Mouse (Mus musculus) CH12.LX (cell line): ENCODE measurements around the gene Akr1b8. TPM values are rescaled to one million over a fixed set of nuclear protein-coding genes. Genes with fewer than 3 reads are reported as not detected.
A peak's percentile ranks its signal among the peaks of the same experiment; 100 is the strongest.

Experiments
- DNase-seq: peaks from one replicate; pipeline ENCODE4 v3.0.0-alpha.2; 2013; ENCODE audit errors: extremely low read depth
- H3K27ac ChIP-seq: 2 replicates; pipeline ENCODE4 v1.5.1; 2012; ENCODE audit warnings: low read depth, mild to moderate bottlenecking, control low read depth, moderate library complexity; ENCODE audit not compliant: insufficient read depth
- H3K27me3 ChIP-seq: replicated peaks from 2 replicates; pipeline ENCODE3; 2012; ENCODE audit warnings: inconsistent platforms
- H3K36me3 ChIP-seq, 2 experiments: replicated peaks in 1 of 2; 2 replicates each; pipeline versions ENCODE3 to v1.6.1; 2012; ENCODE audit warnings: inconsistent platforms in 1 of 2, low read length in 1 of 2, mild to moderate bottlenecking in 1 of 2, mixed read lengths in 1 of 2, moderate library complexity in 1 of 2; ENCODE audit not compliant: control insufficient read depth in 1 of 2, insufficient read depth in 1 of 2
- H3K4me1 ChIP-seq, 2 experiments: 2 replicates each; pipeline ENCODE4 v1.6.1; 2012; ENCODE audit warnings: inconsistent platforms in 1 of 2, moderate library complexity in 1 of 2; ENCODE audit not compliant: insufficient read depth in 2 of 2, control insufficient read depth in 1 of 2
- H3K4me2 ChIP-seq: 2 replicates; pipeline ENCODE4 v1.6.1; 2012; ENCODE audit warnings: low read depth, mild to moderate bottlenecking, control low read depth; ENCODE audit not compliant: poor library complexity, insufficient read depth, severe bottlenecking
- H3K4me3 ChIP-seq, 3 experiments: fragments of 150-350 bp in 1 of 3; sonication (generic) in 1 of 3; replicated peaks in 1 of 3; 2 replicates each; pipeline versions ENCODE3 to v1.5.1; 2011 to 2012; ENCODE audit warnings: low read depth in 2 of 3, low read length in 2 of 3, mild to moderate bottlenecking in 2 of 3, moderate library complexity in 2 of 3, control low read depth in 1 of 3, improper control_type of control experiment in 1 of 3, inconsistent platforms in 1 of 3, mixed read lengths in 1 of 3; ENCODE audit not compliant: poor library complexity in 1 of 3
- H3K79me2 ChIP-seq: replicated peaks from 2 replicates; pipeline ENCODE4 v1.6.1; 2012; ENCODE audit warnings: mild to moderate bottlenecking, moderate library complexity; ENCODE audit not compliant: control insufficient read depth, poor library complexity, insufficient read depth, severe bottlenecking; ENCODE audit errors: extremely low read depth
- H3K9ac ChIP-seq: 2 replicates; pipeline ENCODE4 v1.6.1; 2012; ENCODE audit warnings: low read depth, mild to moderate bottlenecking, control low read depth, moderate library complexity; ENCODE audit not compliant: insufficient read depth
- H3K9me3 ChIP-seq: replicated peaks from 2 replicates; pipeline ENCODE3; 2012; ENCODE audit warnings: low read length, inconsistent platforms, mixed read lengths
- CHD1 ChIP-seq: IDR thresholded peaks from 2 replicates; pipeline ENCODE4 v1.6.1; 2012; ENCODE audit warnings: low read depth, low read length, improper control_type of control experiment, inconsistent platforms
- CHD2 ChIP-seq: IDR thresholded peaks from 2 replicates; pipeline ENCODE4 v1.6.1; 2011; ENCODE audit warnings: low read length, improper control_type of control experiment
- CTCF ChIP-seq, 2 experiments: IDR thresholded peaks in 1 of 2; conservative IDR thresholded peaks in 1 of 2; 2 replicates each; pipeline ENCODE4 v1.5.1; 2011 to 2012; ENCODE audit warnings: low read depth in 2 of 2, low read length in 2 of 2, improper control_type of control experiment in 1 of 2, inconsistent platforms in 1 of 2, mild to moderate bottlenecking in 1 of 2, moderate library complexity in 1 of 2
- E2F4 ChIP-seq: IDR thresholded peaks from 2 replicates; pipeline ENCODE4 v1.6.1; 2011; ENCODE audit warnings: low read depth, low read length, improper control_type of control experiment; ENCODE audit not compliant: insufficient replicate concordance
- EP300 ChIP-seq: IDR thresholded peaks from 2 replicates; pipeline ENCODE4 v1.6.1; 2011; ENCODE audit warnings: low read length, improper control_type of control experiment
- GABPA ChIP-seq: IDR thresholded peaks from 2 replicates; pipeline ENCODE4 v1.6.1; 2012; ENCODE audit warnings: low read depth, low read length, improper control_type of control experiment, inconsistent platforms; ENCODE audit not compliant: insufficient replicate concordance
- IRF4 ChIP-seq: IDR thresholded peaks from 2 replicates; pipeline ENCODE4 v1.6.1; 2014; ENCODE audit warnings: low read depth, mild to moderate bottlenecking, inconsistent platforms, low read length, improper control_type of control experiment
- JUN ChIP-seq: IDR thresholded peaks from 2 replicates; pipeline ENCODE4 v1.6.1; 2011; ENCODE audit warnings: low read depth, mild to moderate bottlenecking, low read length, improper control_type of control experiment, moderate library complexity; ENCODE audit not compliant: insufficient read depth
- JUND ChIP-seq: conservative IDR thresholded peaks from 2 replicates; pipeline ENCODE4 v1.6.1; 2011; ENCODE audit warnings: low read depth, low read length, improper control_type of control experiment
- MAZ ChIP-seq: IDR thresholded peaks from 2 replicates; pipeline ENCODE4 v1.6.1; 2012; ENCODE audit warnings: low read depth, mild to moderate bottlenecking, inconsistent platforms, low read length, improper control_type of control experiment, moderate library complexity
- MEF2A ChIP-seq: IDR thresholded peaks from 2 replicates; pipeline ENCODE4 v1.6.1; 2014; ENCODE audit warnings: low read depth, mild to moderate bottlenecking, inconsistent platforms, low read length, improper control_type of control experiment, borderline replicate concordance
- MXI1 ChIP-seq: IDR thresholded peaks from 2 replicates; pipeline ENCODE4 v1.6.1; 2011; ENCODE audit warnings: mild to moderate bottlenecking, low read depth, low read length, improper control_type of control experiment
- NRF1 ChIP-seq: IDR thresholded peaks from 2 replicates; pipeline ENCODE4 v1.6.1; 2014; ENCODE audit warnings: low read depth, mild to moderate bottlenecking, inconsistent platforms, low read length, improper control_type of control experiment, moderate library complexity
- POLR2A ChIP-seq: IDR thresholded peaks from 2 replicates; pipeline ENCODE4 v1.6.1; 2011; ENCODE audit warnings: low read depth, mild to moderate bottlenecking, improper control_type of control experiment, low read length
- SMC3 ChIP-seq: IDR thresholded peaks from 2 replicates; pipeline ENCODE4 v1.6.1; 2011; ENCODE audit warnings: low read depth, low read length, improper control_type of control experiment
- TBP ChIP-seq: conservative IDR thresholded peaks from 2 replicates; pipeline ENCODE4 v1.6.1; 2011; ENCODE audit warnings: low read depth, low read length, improper control_type of control experiment
- ZC3H11A ChIP-seq: IDR thresholded peaks from 2 replicates; pipeline ENCODE4 v1.6.1; 2012; ENCODE audit warnings: low read depth, mild to moderate bottlenecking, inconsistent platforms, low read length, improper control_type of control experiment
- dilution Hi-C: fragments of 300-500 bp; cut with MboI; formaldehyde crosslinking; loops from 2 replicates; pipeline ENCODE4 v1.14.3; 2020; ENCODE audit warnings: low sequenced_read_pairs; ENCODE audit not compliant: extremely low pct_unique_long_range_greater_than_20kb, extremely low pct_ligation_motif_present
- in situ Hi-C: fragments of 300-500 bp; cut with MboI; formaldehyde crosslinking; loops from 3 replicates; pipeline ENCODE4 v1.14.3; 2019; ENCODE audit warnings: low sequenced_read_pairs, low pct_ligation_motif_present, low pct_unique_long_range_greater_than_20kb, mixed read lengths
- polyA plus RNA-seq: library from polyadenylated mRNA; unstranded; fragments of >175 nt; gene quantifications from 2 replicates; pipeline ENCODE4 v1.2.1, GENCODE M21; 2012; ENCODE audit warnings: low read depth; ENCODE audit not compliant: insufficient read length
- total RNA-seq, 2 experiments: library from RNA; depleted of rRNA; stranded (reverse); fragments of 300-350 nt in 1 of 2; fragments of >200 nt in 1 of 2; gene quantifications; 2 replicates each; pipeline ENCODE4 v1.2.3; 2012 to 2014

Gene Akr1b8
- total and polyA plus RNA-seq, 3 experiments: 0.21 TPM; not detected in 2

DNA sequence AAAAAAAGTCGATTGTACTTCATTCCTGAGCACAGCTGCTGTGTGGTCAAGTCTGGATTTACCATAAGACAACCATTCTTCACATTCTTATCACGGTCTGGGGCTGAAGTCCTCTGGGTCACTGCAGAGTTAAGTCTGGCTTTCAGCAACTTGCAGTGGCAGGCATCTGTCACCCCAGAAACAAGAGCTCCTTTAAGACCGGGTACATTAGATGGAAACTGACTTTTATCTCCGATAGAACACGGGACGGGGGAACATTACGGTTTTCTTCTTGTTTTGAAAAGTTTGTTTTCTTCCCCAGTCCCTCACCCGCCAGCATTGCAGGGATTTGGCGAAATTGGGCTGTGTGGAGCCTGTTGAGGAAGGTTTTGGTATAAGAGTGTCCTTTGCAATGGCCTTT, 1.9 kb downstream of the Akr1b8 start:
- dilution Hi-C loops (no loop called here), in situ Hi-C loops (loop anchor here (10.0 kb wide), 1 partner anchor 99 kb away; no protein-coding TSS in a partner anchor)
- H3K79me2 ChIP-seq: no peaks in the 10 kb centered on the region
- no peak for DNase-seq
- H3K4me2 ChIP-seq: no peak overlapping the region
- no peaks in the 10 kb centered on the region for H3K27me3 ChIP-seq
- no peak overlapping the region for H3K27ac ChIP-seq
- H3K9me3 ChIP-seq: no peaks in the 10 kb centered on the region
- H3K9ac ChIP-seq: no peak overlapping the region
- no peak for TF ChIP-seq MXI1
- no peak for TF ChIP-seq POLR2A
- no peak for TF ChIP-seq IRF4
- TF ChIP-seq JUN: no peak
- no peak for TF ChIP-seq MEF2A
- TF ChIP-seq JUND: no peak
- TF ChIP-seq CTCF (conservative IDR thresholded peaks at IDR 0.05 in 1 of 2, IDR thresholded peaks at IDR 0.05 in 1 of 2; ENCODE audit: low read depth in 2 of 2, low read length in 2 of 2): no peak
- no peak for TF ChIP-seq ZC3H11A
- TF ChIP-seq NRF1: no peak
- no peak for TF ChIP-seq CHD2
- TF ChIP-seq EP300: no peak
- no peak for TF ChIP-seq GABPA
- no peak for TF ChIP-seq CHD1
- H3K4me1 ChIP-seq: peaks cover 0 to 12% of the 10 kb centered on the region in 2 experiments; a peak in 1 of 4 replicates
- H3K4me3 ChIP-seq: no peak overlapping the region
- no peaks in the 10 kb centered on the region for H3K36me3 ChIP-seq

DNA sequence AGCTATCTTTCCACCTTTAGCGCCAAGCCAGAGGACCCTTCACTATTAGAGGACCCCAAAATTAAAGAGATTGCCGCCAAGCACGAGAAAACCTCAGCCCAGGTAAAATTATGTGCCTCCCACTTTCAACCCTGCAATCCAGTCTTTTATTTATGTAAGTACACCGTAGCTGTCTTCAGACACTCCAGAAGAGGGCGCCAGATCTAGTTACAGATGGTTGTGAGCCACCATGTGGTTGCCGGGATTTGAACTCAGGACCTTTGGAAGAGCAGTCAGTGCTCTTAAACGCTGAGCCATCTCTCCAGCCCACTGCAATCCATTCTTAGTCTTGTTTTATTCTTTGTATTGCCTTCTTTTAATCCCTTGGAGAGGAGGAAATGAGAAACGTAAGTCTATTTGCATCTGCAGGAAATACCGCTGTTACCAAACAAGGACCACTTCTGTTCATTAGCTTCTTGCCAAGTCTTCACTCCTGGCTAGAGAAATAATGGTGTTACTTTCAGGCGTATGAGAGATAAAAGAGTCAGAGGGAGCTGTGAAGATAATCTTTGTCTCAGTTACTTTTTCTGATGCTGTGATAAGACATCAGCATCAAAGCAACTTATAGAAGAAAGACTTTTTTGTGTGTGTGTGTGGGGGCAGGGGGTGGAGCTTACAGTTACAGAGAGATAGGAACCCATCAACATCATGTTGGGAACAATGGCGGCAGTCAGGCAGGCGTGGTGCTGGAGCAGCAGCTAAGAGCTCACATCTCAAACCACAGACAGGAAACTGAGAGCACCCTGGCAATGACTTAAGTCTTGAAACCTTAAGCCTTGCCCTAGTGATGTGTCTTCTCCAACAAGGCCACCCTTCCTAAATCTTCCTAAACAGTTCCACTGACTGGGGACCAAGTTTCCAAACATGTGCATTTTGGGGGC, 10.6 kb downstream of the Akr1b8 start:
- dilution Hi-C loops: no loop called here

More for the DNA sequence above, 10.6 kb downstream of the Akr1b8 start:
- no peak overlapping the region for H3K27ac ChIP-seq
- TF ChIP-seq TBP (no peak), MAZ (no peak), CTCF (conservative IDR thresholded peaks at IDR 0.05 in 1 of 2, IDR thresholded peaks at IDR 0.05 in 1 of 2; ENCODE audit: low read depth in 2 of 2, low read length in 2 of 2) (peak in 1 of 2 experiments; percentile 26; a peak in 2 of 4 replicates), MEF2A (no peak), SMC3 (peak; percentile 7; the same call in 1 of the 2 replicates), E2F4 (no peak)
- TF ChIP-seq, all 38 proteins: peak for 2
- Histone ChIP-seq H3K79me2 (no peaks in the 10 kb centered on the region), H3K36me3 (no peaks in the 10 kb centered on the region), H3K4me2 (no peak overlapping the region), H3K4me1 (peaks cover 0 to 20% of the 10 kb centered on the region in 2 experiments; a peak in 2 of 4 replicates), H3K9me3 (no peaks in the 10 kb centered on the region), H3K27me3 (no peaks in the 10 kb centered on the region), H3K9ac (no peak overlapping the region), H3K4me3 (no peak overlapping the region)
- DNase-seq: no peak
- in situ Hi-C loops: no loop called here
